Mouse (Mus musculus): ENCODE measurements at regions not wholly inside any gene's neighbourhood (a gene's known extent, or its start where the extent isn't known, plus 50 kb on each side); places are given as distances from the start of the nearest gene placed in this dataset.

DNA sequence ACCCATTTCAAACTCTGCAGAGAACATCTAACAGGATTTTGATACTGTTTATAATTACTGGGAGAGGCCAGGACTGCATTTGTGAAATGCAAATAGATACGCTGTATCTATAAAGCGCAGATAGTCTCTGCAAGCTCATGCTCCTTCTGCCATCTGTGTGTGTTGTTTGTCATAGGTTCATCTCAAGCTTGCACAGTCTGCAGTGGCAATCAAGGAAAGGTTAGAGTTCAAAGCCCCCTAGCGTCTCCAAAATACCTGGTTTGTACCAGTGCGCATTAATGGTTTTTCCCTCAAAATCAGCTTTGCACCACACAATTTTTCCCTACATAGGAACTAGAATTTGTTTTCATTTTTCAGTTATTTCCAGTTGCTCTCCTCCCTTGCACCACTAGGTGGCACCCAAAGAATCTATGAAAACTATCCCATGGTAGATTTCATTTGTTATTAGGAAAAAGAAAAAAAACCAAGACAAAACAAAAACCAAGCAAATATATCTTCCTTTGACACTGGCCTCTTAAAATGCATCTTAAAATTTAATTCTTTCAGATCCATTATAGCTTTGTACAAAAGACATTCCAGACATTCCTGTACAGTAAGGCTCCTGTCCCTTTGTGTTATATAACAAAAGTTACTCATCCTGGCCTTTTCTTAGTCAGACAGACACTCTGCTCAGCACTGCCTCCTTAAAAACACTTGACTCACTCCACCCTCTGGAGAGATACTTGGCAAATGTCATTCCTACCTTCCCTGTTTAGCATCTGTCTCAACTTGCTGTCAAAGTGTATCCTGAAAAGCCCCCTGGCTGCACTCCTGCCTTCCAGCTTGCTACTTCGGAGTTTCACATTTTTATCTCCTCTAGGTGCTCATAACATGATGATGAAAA lies 92.7 kb upstream of the Rap2b start:
- DNase-seq = peak; percentile 67

GRCm38 (mm10) chr3:61285924-61286520 lies 75.4 kb upstream of the Rap2b start:
- no peak for DNase-seq

DNA sequence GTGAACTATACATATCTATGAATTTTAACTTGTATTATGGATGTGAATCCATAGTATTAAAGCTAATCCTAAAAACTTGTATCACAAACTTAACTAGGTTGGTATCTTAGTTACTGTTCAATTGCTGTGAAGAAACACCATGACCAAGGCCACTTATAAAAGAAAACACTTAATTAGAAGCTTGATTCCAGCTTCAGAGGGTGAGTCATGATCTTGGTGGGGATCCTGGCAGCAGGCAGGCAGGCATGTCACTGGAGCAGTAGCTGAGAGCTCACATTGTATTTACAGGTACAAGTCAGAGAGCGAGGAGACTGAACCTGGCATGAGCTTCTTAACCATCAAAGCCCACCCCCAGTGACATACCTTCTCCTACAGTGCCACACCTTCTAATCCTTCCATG lies 73.2 kb upstream of the Rap2b start:
- no peak for DNase-seq

- no peak for DNase-seq
Observed at GRCm38 (mm10) chr3:61294855-61295254, 66.6 kb upstream of the Rap2b start.

DNA sequence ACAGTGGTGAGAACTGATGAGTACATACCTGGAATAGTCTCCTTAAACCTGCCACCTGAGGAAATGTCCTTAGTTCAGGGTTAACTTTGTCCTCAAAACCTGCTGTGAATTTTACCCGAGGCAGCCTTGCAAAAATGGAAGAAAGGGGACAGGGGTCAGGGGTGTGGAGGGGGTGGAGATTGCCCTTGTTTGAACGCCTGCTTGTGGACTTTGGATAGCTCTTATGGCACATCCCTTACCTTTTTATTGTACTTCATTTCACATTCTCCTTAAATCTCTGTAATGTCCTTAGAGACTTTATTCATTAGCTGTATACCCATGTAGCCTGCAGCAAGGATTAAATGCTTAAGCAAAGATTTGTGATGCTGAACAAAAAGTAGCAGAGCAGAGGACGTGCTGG lies 64.1 kb upstream of the Rap2b start:
- DNase-seq = no peak

DNA sequence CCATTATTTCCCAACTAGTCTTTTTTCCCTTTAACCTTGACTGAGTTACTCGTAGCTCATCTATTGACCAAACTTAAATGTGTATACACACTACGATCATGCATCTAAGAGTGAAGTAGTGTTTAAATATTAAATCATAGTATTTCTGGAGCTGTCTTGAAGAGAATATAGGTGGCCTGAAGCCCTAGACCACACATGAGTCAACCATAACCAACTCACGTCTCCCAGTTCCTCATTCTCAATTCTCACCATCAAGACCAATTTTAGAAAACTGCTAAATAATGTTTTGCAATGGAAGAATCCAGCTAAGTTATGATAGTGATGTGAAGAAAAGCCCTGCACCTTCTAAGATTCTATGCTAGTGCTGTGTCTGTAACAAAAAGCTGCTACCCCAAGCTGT lies 59.2 kb upstream of the Rap2b start:
- DNase-seq = no peak

- no peak for DNase-seq
Observed at GRCm38 (mm10) chr3:61303485-61303884, 58.0 kb upstream of the Rap2b start.

DNA sequence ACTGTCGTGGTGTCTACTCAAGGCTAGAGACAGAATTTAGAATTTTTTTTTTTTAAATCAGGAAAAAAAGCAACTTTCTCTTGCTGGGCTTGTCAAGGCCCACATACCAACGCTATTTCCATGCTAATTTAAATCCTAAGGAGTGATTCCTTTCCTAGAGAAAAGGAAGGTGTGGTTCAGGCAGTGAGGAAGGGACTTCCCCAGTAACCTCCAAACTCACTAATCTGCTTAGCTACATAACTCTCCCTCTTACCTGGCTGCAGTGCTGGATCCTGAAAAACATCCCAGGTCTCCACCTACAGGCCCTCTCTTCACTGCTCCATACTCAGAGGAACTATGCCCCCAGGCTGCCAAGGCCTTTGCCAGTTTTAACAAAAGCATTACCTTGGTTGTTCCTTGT lies 55.1 kb upstream of the Rap2b start:
- DNase-seq = no peak

- DNase-seq = no peak
Observed at GRCm38 (mm10) chr3:61308764-61309163, 52.7 kb upstream of the Rap2b start.

- DNase-seq = no peak
Observed at GRCm38 (mm10) chr3:61309197-61309596, 52.2 kb upstream of the Rap2b start.
